Mouse (Mus musculus): ENCODE results near the gene Gm20388. TPM values are rescaled to one million over a fixed set of nuclear protein-coding genes. Genes with fewer than 3 reads are reported as not detected.

Gm20388 gene
- total RNA-seq, 2 experiments from 2014 or later = 2.4 to 2.6 TPM

- Histone ChIP-seq H3K4me3 (no peak overlapping the region), H3K27ac (no peak overlapping the region)
- peak; percentile 39 to 62 for DNase-seq (ENCODE audit: extremely low spot score in 1 of 2, low spot score in 2 of 2)
- no peak for TF ChIP-seq CTCF (IDR thresholded peaks at IDR 0.05)
- intact Hi-C loops (cut with DNase I) = no loop called here
Measured at GRCm38 (mm10) chr8:121445027-121445471, 1534.4 kb downstream of the Gm20388 start.

- no peak for TF ChIP-seq CTCF (IDR thresholded peaks at IDR 0.05)
- no peak for DNase-seq (ENCODE audit: extremely low spot score in 1 of 2, low spot score in 2 of 2)
- H3K27ac ChIP-seq = no peak overlapping the region
- H3K4me3 ChIP-seq = no peak overlapping the region
- intact Hi-C loops (cut with DNase I) = no loop called here
Measured at GRCm38 (mm10) chr8:121446133-121446532, 1535.5 kb downstream of the Gm20388 start.

DNA sequence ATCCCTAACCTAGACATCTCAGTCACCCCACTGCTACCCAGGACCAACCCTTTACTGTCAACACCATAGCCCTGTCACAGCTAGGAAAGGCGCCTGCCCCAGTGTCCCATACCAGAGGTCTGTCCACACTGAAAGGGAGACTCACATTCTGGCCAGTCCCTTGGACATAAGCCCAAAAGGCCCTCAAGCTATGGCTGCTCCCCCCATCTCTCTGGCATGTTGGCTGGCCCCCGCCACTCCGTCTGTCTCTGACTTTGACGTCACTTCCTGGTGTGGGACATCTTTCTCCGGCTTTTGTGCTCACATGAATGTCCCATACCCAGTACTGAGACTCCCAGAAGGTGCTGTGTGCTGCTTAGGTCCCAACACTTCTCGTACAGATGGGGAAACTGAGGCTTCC is 1536.2 kb downstream of the Gm20388 start:
- intact Hi-C loops (cut with DNase I) = no loop called here
- Histone ChIP-seq H3K27ac (no peak overlapping the region), H3K4me3 (no peak overlapping the region)
- no peak for TF ChIP-seq CTCF (IDR thresholded peaks at IDR 0.05)
- DNase-seq (ENCODE audit: extremely low spot score in 1 of 2, low spot score in 2 of 2) = no peak

DNA sequence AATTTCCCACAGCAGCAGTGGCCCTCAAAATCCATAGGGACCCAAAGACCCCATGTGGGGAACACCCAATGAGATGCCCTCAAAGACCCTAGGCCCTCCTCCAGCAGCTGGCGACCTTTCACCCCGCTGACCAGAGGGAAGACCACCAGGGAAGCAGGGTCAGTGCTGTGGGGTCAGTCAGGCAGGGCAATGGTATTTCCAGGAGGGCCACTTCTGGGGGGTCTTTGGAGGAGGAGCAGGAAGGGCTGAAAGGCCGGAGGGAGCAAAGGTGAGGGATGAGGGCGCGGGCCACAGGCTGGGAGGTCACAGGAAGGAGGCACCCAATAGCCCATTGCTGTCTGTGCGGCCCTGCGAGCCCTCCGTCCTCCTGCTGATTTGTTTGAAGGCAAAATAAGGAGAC is 1539.6 kb downstream of the Gm20388 start:
- no peak overlapping the region for H3K4me3 ChIP-seq
- no peak overlapping the region for H3K27ac ChIP-seq
- no peak for DNase-seq (ENCODE audit: extremely low spot score in 1 of 2, low spot score in 2 of 2)
- intact Hi-C loops (cut with DNase I) = no loop called here
- no peak for TF ChIP-seq CTCF (IDR thresholded peaks at IDR 0.05)

GRCm38 (mm10) chr8:121451404-121452076 is 1540.9 kb downstream of the Gm20388 start:
- intact Hi-C loops (cut with DNase I) = no loop called here
- no peak for TF ChIP-seq CTCF (IDR thresholded peaks at IDR 0.05)
- Histone ChIP-seq H3K27ac (no peak overlapping the region), H3K4me3 (no peak overlapping the region)
- DNase-seq (ENCODE audit: extremely low spot score in 1 of 2, low spot score in 2 of 2) = no peak

GRCm38 (mm10) chr8:121454737-121455136 is 1544.1 kb downstream of the Gm20388 start:
- TF ChIP-seq CTCF (IDR thresholded peaks at IDR 0.05) = no peak
- intact Hi-C loops (cut with DNase I) = no loop called here
- H3K4me3 ChIP-seq = no peak overlapping the region
- H3K27ac ChIP-seq = no peak overlapping the region
- no peak for DNase-seq (ENCODE audit: extremely low spot score in 1 of 2, low spot score in 2 of 2)

DNA sequence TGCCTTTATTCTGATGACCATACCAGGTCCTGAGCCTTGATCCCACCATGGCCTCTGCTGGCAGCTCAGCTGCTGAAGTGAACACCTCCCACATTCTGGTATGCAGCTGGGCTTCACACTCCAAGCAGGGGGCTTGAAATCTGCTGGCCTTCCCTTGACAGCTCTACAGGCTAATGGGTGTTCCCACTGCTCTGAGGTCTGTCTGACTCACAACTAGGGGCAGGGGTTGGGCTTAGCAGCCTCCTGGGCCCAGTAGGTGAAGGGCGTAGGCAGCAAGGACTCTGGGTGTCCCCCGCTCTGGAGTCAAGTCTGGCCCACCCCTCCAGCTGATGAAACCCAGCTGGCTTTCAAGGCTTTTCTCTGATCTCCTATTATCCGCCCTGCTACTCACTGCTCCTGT is 1550.6 kb downstream of the Gm20388 start:
- Histone ChIP-seq H3K4me3 (no peak overlapping the region), H3K27ac (no peak overlapping the region)
- intact Hi-C loops (cut with DNase I) = no loop called here
- TF ChIP-seq CTCF (IDR thresholded peaks at IDR 0.05) = no peak
- DNase-seq (ENCODE audit: extremely low spot score in 1 of 2, low spot score in 2 of 2) = no peak

- intact Hi-C loops (cut with DNase I) = no loop called here
- Histone ChIP-seq H3K4me3 (no peak overlapping the region), H3K27ac (no peak overlapping the region)
- no peak for DNase-seq (ENCODE audit: extremely low spot score in 1 of 2, low spot score in 2 of 2)
- no peak for TF ChIP-seq CTCF (IDR thresholded peaks at IDR 0.05)
Measured at GRCm38 (mm10) chr8:121462092-121462491, 1551.5 kb downstream of the Gm20388 start.

DNA sequence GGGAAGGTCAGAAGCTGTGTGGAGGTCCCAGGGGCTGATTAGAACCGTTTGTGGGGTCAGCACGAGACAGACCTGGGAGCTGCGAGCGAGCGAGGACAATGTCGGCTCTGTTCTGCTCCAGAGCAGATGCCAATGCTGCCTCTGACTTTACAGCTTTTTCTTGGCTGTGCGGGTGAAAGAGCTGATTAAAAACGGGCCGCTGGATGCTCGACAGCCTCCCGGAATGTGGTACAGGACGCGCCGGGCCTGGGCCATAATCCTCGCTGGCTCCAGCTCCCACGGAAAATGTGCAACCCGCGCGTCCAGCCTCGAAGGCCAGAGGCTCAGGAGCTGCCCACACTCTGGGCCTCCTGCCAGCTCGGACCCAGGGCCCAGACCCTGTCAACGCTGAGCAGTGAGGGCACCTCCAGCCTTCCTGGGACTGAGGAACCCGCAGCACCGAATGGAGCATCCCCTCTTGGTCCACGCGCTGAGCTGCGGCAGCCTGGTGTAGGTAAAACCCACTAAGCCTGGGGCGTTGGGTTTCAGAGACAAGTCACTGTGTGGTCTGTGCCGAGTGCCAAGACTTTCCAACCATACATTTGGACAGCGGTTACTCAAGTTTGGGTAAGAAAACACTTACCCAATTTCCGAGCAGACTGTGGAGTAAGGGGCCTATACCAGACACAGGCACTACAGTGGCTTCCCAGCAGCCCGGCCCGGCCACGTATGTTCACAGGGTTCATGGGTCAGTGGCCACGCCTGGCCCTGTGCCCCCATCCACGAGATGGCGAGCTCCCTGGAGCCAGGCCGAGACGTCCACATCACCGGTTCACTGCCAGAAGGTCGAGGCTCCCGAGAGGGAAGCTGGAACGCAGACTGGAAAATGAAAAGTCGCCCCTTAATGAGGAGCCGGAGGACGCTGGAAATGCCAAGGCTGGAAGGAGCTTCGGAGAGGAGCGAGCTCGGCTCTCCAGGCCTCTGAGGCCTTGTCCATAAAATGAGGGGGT is 1557.7 kb downstream of the Gm20388 start:
- Histone ChIP-seq H3K4me3 (no peak overlapping the region), H3K27ac (no peak overlapping the region)
- no peak for DNase-seq (ENCODE audit: extremely low spot score in 1 of 2, low spot score in 2 of 2)
- TF ChIP-seq CTCF (IDR thresholded peaks at IDR 0.05) = no peak
- intact Hi-C loops (cut with DNase I) = no loop called here

DNA sequence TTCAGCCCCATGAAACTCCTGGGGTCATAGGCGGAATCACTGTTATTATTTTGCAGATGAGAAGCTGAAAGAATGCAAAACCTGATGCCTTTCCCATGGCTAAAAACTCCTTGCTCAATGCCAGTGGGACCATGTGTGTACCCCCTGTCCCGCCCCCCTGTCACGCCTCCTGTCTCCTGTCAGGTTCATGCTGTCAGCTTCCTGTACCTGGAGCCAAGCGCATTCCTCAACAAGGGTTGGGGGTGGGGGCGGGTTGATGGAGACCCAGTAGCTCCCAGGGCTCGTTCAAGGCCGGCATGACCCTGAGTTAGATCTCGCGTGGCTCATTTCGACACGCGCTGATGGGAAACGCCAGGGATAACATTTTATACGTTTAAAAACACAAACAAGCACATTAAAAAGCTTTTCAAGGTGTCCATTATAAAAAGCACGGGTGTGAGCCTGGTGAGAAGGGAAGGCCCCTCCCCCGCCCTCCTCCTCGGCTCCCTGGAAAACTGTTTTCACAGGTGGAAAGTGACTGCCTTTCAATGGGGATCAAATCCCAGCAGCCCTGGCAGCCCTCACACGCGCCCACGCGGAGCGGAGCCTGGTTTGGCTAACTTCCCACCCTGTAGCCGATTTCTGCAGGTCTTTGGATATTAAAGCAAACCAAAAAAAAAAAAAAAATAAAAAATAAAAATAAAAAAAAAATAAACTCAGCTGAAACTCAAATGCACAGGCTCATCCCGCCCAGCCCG is 1563.7 kb downstream of the Gm20388 start:
- TF ChIP-seq CTCF (IDR thresholded peaks at IDR 0.05) = no peak
- no peak overlapping the region for H3K27ac ChIP-seq
- H3K4me3 ChIP-seq = no peak overlapping the region
- DNase-seq (ENCODE audit: extremely low spot score in 1 of 2, low spot score in 2 of 2) = peak in 1 of 2 experiments; percentile 21
- intact Hi-C loops (cut with DNase I) = loop anchor here (5.0 kb wide), 1 partner anchor 143 kb away; no protein-coding TSS in a partner anchor

DNA sequence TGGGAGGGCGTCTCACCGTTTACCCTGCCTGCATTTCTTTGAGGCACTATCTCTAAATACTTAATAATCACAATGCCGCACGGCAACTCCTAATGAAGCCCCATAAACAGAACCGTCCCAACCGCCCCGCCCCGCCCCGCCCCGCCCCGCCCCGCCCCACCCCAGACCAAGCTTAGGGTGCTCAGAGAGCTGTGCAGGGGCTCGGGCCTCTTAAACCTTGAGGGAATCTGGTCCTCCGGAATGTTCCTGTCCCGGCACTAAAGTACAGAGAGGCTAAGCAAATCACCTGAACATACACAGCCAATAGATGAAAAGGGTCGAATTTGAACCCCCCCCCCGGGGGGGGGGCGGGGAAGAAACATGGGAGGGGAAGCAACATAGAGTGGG is 1564.2 kb downstream of the Gm20388 start:
- no peak for TF ChIP-seq CTCF (IDR thresholded peaks at IDR 0.05)
- intact Hi-C loops (cut with DNase I) = loop anchor here (5.0 kb wide), 1 partner anchor 142 kb away; no protein-coding TSS in a partner anchor
- no peak overlapping the region for H3K4me3 ChIP-seq

More for the DNA sequence above, 1564.2 kb downstream of the Gm20388 start:
- no peak for DNase-seq (ENCODE audit: extremely low spot score in 1 of 2, low spot score in 2 of 2)
- H3K27ac ChIP-seq = no peak overlapping the region
